Mouse (Mus musculus): ENCODE measurements at regions not wholly inside any gene's neighbourhood (a gene's known extent, or its start where the extent isn't known, plus 50 kb on each side); places are given as distances from the start of the nearest gene placed in this dataset.
A peak's percentile ranks its signal among the peaks of the same experiment; 100 is the strongest.

- TF ChIP-seq POLR2A (IDR thresholded peaks at IDR 0.05; ENCODE audit: low read depth, low read length): no peak
- no peak for TF ChIP-seq CTCF (conservative IDR thresholded peaks at IDR 0.05; ENCODE audit: insufficient read depth, insufficient read length, low read depth, low read length)
- H3K4me3 ChIP-seq (ENCODE audit: insufficient read depth, low read depth, low read length): no peak overlapping the region
- no peak overlapping the region for H3K27ac ChIP-seq (ENCODE audit: insufficient read depth, low read depth, low read length)
- DNase-seq: no peak
- 52% methylated on average over 1 of the region's 1 CpGs for WGBS
- no peaks in the 10 kb centered on the region for H3K36me3 ChIP-seq (ENCODE audit: control insufficient read depth, insufficient read depth, low read length)
- H3K4me1 ChIP-seq (ENCODE audit: control insufficient read depth, insufficient read depth, low read length): no peaks in the 10 kb centered on the region
- H3K27me3 ChIP-seq (replicated peaks; ENCODE audit: control insufficient read depth, insufficient read depth, low read length): no peaks in the 10 kb centered on the region
These were observed 559.2 kb upstream of the Sorcs1 start for GRCm38 (mm10) chr19:51237509-51238180.

GRCm38 (mm10) chr19:51232525-51232924 lies 554.1 kb upstream of the Sorcs1 start:
- Histone ChIP-seq H3K27ac (ENCODE audit: insufficient read depth, low read depth, low read length) (no peak overlapping the region), H3K4me3 (ENCODE audit: insufficient read depth, low read depth, low read length) (no peak overlapping the region), H3K4me1 (ENCODE audit: control insufficient read depth, insufficient read depth, low read length) (no peaks in the 10 kb centered on the region), H3K36me3 (ENCODE audit: control insufficient read depth, insufficient read depth, low read length) (no peaks in the 10 kb centered on the region), H3K27me3 (replicated peaks; ENCODE audit: control insufficient read depth, insufficient read depth, low read length) (no peaks in the 10 kb centered on the region)
- DNase-seq: no peak
- no peak for TF ChIP-seq POLR2A (IDR thresholded peaks at IDR 0.05; ENCODE audit: low read depth, low read length)
- no peak for TF ChIP-seq CTCF (conservative IDR thresholded peaks at IDR 0.05; ENCODE audit: insufficient read depth, insufficient read length, low read depth, low read length)
- 65% methylated on average over 2 of the region's 2 CpGs for WGBS

GRCm38 (mm10) chr19:51226932-51227331 lies 548.5 kb upstream of the Sorcs1 start:
- no peak overlapping the region for H3K4me3 ChIP-seq (ENCODE audit: insufficient read depth, low read depth, low read length)
- H3K27ac ChIP-seq (ENCODE audit: insufficient read depth, low read depth, low read length): no peak overlapping the region
- TF ChIP-seq CTCF (conservative IDR thresholded peaks at IDR 0.05; ENCODE audit: insufficient read depth, insufficient read length, low read depth, low read length) (no peak), POLR2A (IDR thresholded peaks at IDR 0.05; ENCODE audit: low read depth, low read length) (no peak)
- H3K36me3 ChIP-seq (ENCODE audit: control insufficient read depth, insufficient read depth, low read length): no peaks in the 10 kb centered on the region
- no peaks in the 10 kb centered on the region for H3K27me3 ChIP-seq (replicated peaks; ENCODE audit: control insufficient read depth, insufficient read depth, low read length)
- DNase-seq: no peak
- 37% methylated on average over 1 of the region's 1 CpGs for WGBS
- no peaks in the 10 kb centered on the region for H3K4me1 ChIP-seq (ENCODE audit: control insufficient read depth, insufficient read depth, low read length)

DNA sequence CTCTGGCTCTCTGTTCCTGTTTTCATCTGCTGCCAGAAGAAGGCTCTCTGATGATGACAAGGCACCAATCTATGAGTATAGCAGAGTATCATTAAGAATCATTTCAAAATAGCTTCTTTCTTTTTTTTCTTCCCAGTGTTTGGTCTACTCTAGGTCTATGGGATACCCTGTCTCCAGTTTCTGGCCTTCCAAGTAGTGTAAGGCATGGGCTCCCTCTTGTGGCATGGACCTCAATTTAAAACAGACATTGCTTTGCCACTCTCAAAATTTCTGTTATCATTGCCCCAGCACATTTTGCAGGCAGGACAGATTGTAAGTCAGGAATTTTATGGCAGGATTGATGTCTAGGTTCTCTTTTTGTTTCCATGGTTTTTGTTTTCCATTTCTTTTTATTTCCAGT lies 522.9 kb upstream of the Sorcs1 start:
- no peaks in the 10 kb centered on the region for H3K4me1 ChIP-seq (ENCODE audit: control insufficient read depth, insufficient read depth, low read length)
- H3K27me3 ChIP-seq (replicated peaks; ENCODE audit: control insufficient read depth, insufficient read depth, low read length): no peaks in the 10 kb centered on the region
- no peak for TF ChIP-seq POLR2A (IDR thresholded peaks at IDR 0.05; ENCODE audit: low read depth, low read length)
- TF ChIP-seq CTCF (conservative IDR thresholded peaks at IDR 0.05; ENCODE audit: insufficient read depth, insufficient read length, low read depth, low read length): no peak; the same call in 1 of the 2 replicates
- H3K36me3 ChIP-seq (ENCODE audit: control insufficient read depth, insufficient read depth, low read length): no peaks in the 10 kb centered on the region
- no peak overlapping the region for H3K27ac ChIP-seq (ENCODE audit: insufficient read depth, low read depth, low read length)
- peak; percentile 26 for DNase-seq
- H3K4me3 ChIP-seq (ENCODE audit: insufficient read depth, low read depth, low read length): no peak overlapping the region
